Mouse (Mus musculus): Measurements from ENCODE around the gene Ggta1. TPM values are rescaled to one million over a fixed set of nuclear protein-coding genes. Genes with fewer than 3 reads are reported as not detected.

The Ggta1 gene
- polyA plus RNA-seq (2014; fragmentation: Nextera tagmentation; extraction: Ambion mirVana), result 32.5 and 35.7 TPM in 2 replicates

DNA sequence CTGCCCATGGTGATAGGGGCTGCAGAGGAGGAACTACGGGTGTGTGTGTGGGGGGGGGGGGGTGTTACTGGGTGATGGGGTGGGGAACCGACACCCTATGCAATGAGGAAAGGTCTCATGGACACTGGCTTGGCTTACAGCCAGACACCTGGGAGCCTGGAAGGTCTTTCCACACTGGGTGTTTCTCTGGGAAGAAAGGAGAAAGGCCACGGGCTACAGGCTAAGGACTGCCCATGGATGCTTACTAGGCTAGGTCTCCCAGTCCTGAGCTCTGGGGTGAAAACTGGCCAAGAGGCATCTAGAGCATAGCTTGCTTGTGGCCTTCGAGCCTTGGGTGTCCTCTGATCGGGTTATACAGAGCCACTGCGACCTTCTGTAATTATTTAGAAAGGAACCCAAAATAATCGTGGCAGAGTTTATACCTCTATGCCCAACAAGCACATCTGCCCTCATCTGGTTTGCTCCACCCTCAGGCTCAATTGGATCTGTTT is at the start of gene Ggta1:
Ggta1 (minus strand) TSS at position 441 of the 491 bp plus-strand sequence.
- H3K36me3 ChIP-seq (ENCODE audit: control insufficient read depth, insufficient read depth, low read length), result no peaks in the 10 kb centered on the region
- H3K27ac ChIP-seq (replicated peaks; ENCODE audit: low read depth, low read length), result peak within 1 kb of the TSS; percentile 67
- H3K27me3 ChIP-seq (replicated peaks; ENCODE audit: control insufficient read depth, insufficient read depth, low read length), result no peaks in the 10 kb centered on the region
- WGBS, result 18% methylated on average over 7 of the region's 7 CpGs
- H3K4me3 ChIP-seq (ENCODE audit: low read depth, low read length), result peak within 1 kb of the TSS; percentile 57
- H3K4me1 ChIP-seq (ENCODE audit: control insufficient read depth, insufficient read depth, low read length), result peaks cover 27% of the 10 kb centered on the region; the same call in 1 of the 2 replicates
- no peaks in the 10 kb centered on the region for H3K9me3 ChIP-seq (ENCODE audit: control insufficient read depth, low read length)
- peak within 1 kb of the TSS; percentile 79 for H3K9ac ChIP-seq (ENCODE audit: low read depth, low read length)
- DNase-seq (ENCODE audit: low spot score) (no peak), ATAC-seq (ENCODE audit: low read depth) (peak; percentile 17; the same call in 1 of the 2 replicates)
- H3K4me2 ChIP-seq (ENCODE audit: low read depth, low read length), result peak within 1 kb of the TSS; percentile 94

DNA sequence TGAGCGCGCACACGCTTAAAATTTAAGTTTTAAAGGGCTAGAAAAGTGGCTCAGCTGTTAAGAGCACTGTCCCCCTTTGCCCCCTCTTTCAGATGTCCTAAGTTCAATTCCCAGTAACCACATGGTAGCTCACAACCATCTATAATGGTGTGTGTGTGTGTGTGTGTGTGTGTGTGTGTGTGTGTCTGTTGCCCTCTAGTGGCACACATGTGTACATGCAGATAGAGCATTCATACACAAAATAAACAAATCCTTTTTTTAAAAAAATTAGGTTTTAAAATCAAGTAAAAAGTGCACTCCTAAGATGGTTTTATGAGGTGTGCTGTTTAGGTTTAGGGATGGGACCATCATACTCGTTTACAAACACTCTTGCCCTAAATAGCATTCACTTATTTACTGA is 49.2 kb upstream of the Ggta1 start:
- Histone ChIP-seq H3K27me3 (replicated peaks; ENCODE audit: control insufficient read depth, insufficient read depth, low read length) (no peaks in the 10 kb centered on the region), H3K4me2 (ENCODE audit: low read depth, low read length) (no peak overlapping the region), H3K36me3 (ENCODE audit: control insufficient read depth, insufficient read depth, low read length) (no peaks in the 10 kb centered on the region), H3K9me3 (ENCODE audit: control insufficient read depth, low read length) (no peaks in the 10 kb centered on the region), H3K4me1 (ENCODE audit: control insufficient read depth, insufficient read depth, low read length) (peaks cover 37% of the 10 kb centered on the region), H3K27ac (replicated peaks; ENCODE audit: low read depth, low read length) (no peak overlapping the region), H3K4me3 (ENCODE audit: low read depth, low read length) (no peak overlapping the region), H3K9ac (ENCODE audit: low read depth, low read length) (no peak overlapping the region)
- ATAC-seq (ENCODE audit: low read depth) (no peak), DNase-seq (ENCODE audit: low spot score) (no peak)
- WGBS, result 95% methylated on average over 4 of the region's 4 CpGs

GRCm38 (mm10) chr2:35510920-35511319 is 47.9 kb upstream of the Ggta1 start:
- H3K27me3 ChIP-seq (replicated peaks; ENCODE audit: control insufficient read depth, insufficient read depth, low read length), result no peaks in the 10 kb centered on the region
- H3K9ac ChIP-seq (ENCODE audit: low read depth, low read length), result no peak overlapping the region
- no peaks in the 10 kb centered on the region for H3K9me3 ChIP-seq (ENCODE audit: control insufficient read depth, low read length)
- 25% methylated on average over 1 of the region's 1 CpGs for WGBS
- no peak overlapping the region for H3K4me2 ChIP-seq (ENCODE audit: low read depth, low read length)
- peak; percentile 30; the same call in 1 of the 2 replicates for ATAC-seq (ENCODE audit: low read depth)
- peak; percentile 59 for DNase-seq (ENCODE audit: low spot score)
- peaks cover 44% of the 10 kb centered on the region for H3K4me1 ChIP-seq (ENCODE audit: control insufficient read depth, insufficient read depth, low read length)
- H3K36me3 ChIP-seq (ENCODE audit: control insufficient read depth, insufficient read depth, low read length), result no peaks in the 10 kb centered on the region
- no peak overlapping the region for H3K27ac ChIP-seq (replicated peaks; ENCODE audit: low read depth, low read length)
- H3K4me3 ChIP-seq (ENCODE audit: low read depth, low read length), result no peak overlapping the region

DNA sequence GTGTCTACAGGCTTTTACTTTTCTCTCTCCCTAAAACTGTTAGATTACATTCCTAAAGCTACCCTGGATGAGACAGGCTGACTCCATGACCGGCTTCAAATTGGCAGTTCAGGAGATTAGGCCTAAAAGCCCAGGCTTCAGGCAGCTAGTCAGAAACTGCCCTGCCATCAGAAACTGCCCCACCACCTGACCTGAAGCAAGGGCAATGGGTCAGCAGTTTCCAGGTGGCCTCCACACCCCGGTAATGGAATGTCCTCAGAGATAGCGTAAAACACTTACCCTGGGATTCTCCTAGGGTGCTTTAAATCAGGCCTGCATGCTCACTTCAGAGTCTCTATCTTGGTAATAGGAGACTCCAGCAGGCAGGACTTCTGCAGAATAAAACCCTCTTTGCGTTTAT is 46.9 kb upstream of the Ggta1 start:
- no peak overlapping the region for H3K9ac ChIP-seq (ENCODE audit: low read depth, low read length)
- H3K36me3 ChIP-seq (ENCODE audit: control insufficient read depth, insufficient read depth, low read length), result no peaks in the 10 kb centered on the region
- H3K4me1 ChIP-seq (ENCODE audit: control insufficient read depth, insufficient read depth, low read length), result peaks cover 40% of the 10 kb centered on the region
- ATAC-seq (ENCODE audit: low read depth), result no peak
- no peak overlapping the region for H3K4me2 ChIP-seq (ENCODE audit: low read depth, low read length)
- no peaks in the 10 kb centered on the region for H3K9me3 ChIP-seq (ENCODE audit: control insufficient read depth, low read length)
- no peak for DNase-seq (ENCODE audit: low spot score)
- 0 out of 2 replicates have a peak overlapping the region, but pooled peaks have one; percentile 73 for H3K27ac ChIP-seq (replicated peaks; ENCODE audit: low read depth, low read length)
- WGBS, result 43% methylated on average over 4 of the region's 4 CpGs
- no peaks in the 10 kb centered on the region for H3K27me3 ChIP-seq (replicated peaks; ENCODE audit: control insufficient read depth, insufficient read depth, low read length)
- H3K4me3 ChIP-seq (ENCODE audit: low read depth, low read length), result no peak overlapping the region

DNA sequence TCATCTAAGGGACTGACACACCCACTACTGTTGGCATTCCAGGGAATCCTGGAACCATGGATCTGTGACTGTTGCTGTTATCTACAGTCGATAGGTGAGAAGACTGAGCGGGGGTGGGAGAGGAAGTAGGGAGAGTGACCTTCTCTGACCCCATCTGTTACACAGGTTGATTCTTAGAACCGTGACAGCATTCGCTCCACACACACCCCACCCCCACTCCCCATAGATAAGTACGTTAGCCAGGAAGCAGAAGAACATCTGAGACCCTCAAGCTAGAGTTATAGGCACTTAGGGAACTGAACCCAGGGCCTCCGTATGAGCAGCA is 46.3 kb upstream of the Ggta1 start:
- no peak overlapping the region for H3K4me2 ChIP-seq (ENCODE audit: low read depth, low read length)
- 21% methylated on average over 6 of the region's 6 CpGs for WGBS
- DNase-seq (ENCODE audit: low spot score) (no peak), ATAC-seq (ENCODE audit: low read depth) (no peak)
- peaks cover 44% of the 10 kb centered on the region for H3K4me1 ChIP-seq (ENCODE audit: control insufficient read depth, insufficient read depth, low read length)
- no peaks in the 10 kb centered on the region for H3K9me3 ChIP-seq (ENCODE audit: control insufficient read depth, low read length)
- H3K9ac ChIP-seq (ENCODE audit: low read depth, low read length), result no peak overlapping the region
- H3K36me3 ChIP-seq (ENCODE audit: control insufficient read depth, insufficient read depth, low read length), result no peaks in the 10 kb centered on the region
- peak overlapping the region; percentile 73 for H3K27ac ChIP-seq (replicated peaks; ENCODE audit: low read depth, low read length)
- H3K4me3 ChIP-seq (ENCODE audit: low read depth, low read length), result no peak overlapping the region
- no peaks in the 10 kb centered on the region for H3K27me3 ChIP-seq (replicated peaks; ENCODE audit: control insufficient read depth, insufficient read depth, low read length)

GRCm38 (mm10) chr2:35508597-35509342 is 45.7 kb upstream of the Ggta1 start:
- no peaks in the 10 kb centered on the region for H3K27me3 ChIP-seq (replicated peaks; ENCODE audit: control insufficient read depth, insufficient read depth, low read length)
- H3K4me3 ChIP-seq (ENCODE audit: low read depth, low read length), result no peak overlapping the region
- peaks cover 47% of the 10 kb centered on the region for H3K4me1 ChIP-seq (ENCODE audit: control insufficient read depth, insufficient read depth, low read length)
- H3K4me2 ChIP-seq (ENCODE audit: low read depth, low read length), result 0 out of 2 replicates have a peak overlapping the region, but pooled peaks have one; percentile 5
- H3K9me3 ChIP-seq (ENCODE audit: control insufficient read depth, low read length), result no peaks in the 10 kb centered on the region
- H3K9ac ChIP-seq (ENCODE audit: low read depth, low read length), result no peak overlapping the region
- DNase-seq (ENCODE audit: low spot score), result peak; percentile 92
- peak; percentile 69 for ATAC-seq (ENCODE audit: low read depth)
- peak overlapping the region; percentile 73 for H3K27ac ChIP-seq (replicated peaks; ENCODE audit: low read depth, low read length)
- 17% methylated on average over 10 of the region's 10 CpGs for WGBS
- no peaks in the 10 kb centered on the region for H3K36me3 ChIP-seq (ENCODE audit: control insufficient read depth, insufficient read depth, low read length)

- WGBS, result 38% methylated on average over 9 of the region's 9 CpGs
- no peaks in the 10 kb centered on the region for H3K9me3 ChIP-seq (ENCODE audit: control insufficient read depth, low read length)
- H3K36me3 ChIP-seq (ENCODE audit: control insufficient read depth, insufficient read depth, low read length), result no peaks in the 10 kb centered on the region
- no peak overlapping the region for H3K9ac ChIP-seq (ENCODE audit: low read depth, low read length)
- no peak overlapping the region for H3K4me3 ChIP-seq (ENCODE audit: low read depth, low read length)
- no peak for ATAC-seq (ENCODE audit: low read depth)
- peak overlapping the region; percentile 73; the same call in 1 of the 2 replicates for H3K27ac ChIP-seq (replicated peaks; ENCODE audit: low read depth, low read length)
- no peaks in the 10 kb centered on the region for H3K27me3 ChIP-seq (replicated peaks; ENCODE audit: control insufficient read depth, insufficient read depth, low read length)
- DNase-seq (ENCODE audit: low spot score), result peak; percentile 63
- peaks cover 56% of the 10 kb centered on the region for H3K4me1 ChIP-seq (ENCODE audit: control insufficient read depth, insufficient read depth, low read length)
- no peak overlapping the region for H3K4me2 ChIP-seq (ENCODE audit: low read depth, low read length)
Observed at GRCm38 (mm10) chr2:35507191-35507511, 44.1 kb upstream of the Ggta1 start.

DNA sequence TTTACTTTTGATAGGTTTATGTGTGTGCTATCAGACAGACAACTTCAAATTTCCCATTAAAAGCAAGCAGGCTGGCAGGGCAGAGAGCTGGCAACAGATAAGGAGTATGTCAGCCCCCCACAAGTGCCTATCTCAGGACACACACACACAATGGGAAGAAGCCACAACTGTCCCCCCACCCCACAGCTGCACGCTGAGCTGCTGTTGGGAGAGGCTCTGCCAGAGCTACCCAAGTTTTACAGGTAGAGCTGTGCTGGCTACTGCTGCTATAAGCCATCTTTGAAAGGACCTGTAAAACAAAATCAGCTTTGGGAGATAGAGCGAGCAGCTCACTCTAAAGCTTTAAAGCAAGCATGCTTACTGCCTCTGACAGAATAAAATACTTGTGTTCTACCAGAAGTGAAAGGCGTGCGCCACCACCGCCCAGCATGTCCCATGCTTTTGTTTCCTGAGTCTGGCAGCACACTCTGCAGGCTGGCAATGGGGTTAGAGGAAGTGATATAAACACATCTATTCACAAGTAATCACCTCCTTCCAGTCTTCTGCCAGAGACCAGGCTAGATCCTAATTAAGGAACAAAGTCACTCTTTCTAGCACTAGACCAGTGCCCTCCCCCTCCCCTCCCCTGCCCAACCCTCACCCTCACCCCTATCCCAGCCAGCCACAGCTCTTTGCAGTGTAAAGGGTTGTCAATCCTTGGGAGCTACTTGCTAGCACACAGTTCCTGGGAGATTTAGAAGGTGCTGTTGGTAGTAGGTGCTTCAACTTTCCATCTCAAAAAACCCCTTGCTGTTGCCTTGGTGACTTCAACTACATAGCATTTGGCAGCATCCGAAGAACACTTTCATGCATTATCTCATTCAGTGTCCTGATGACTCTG is 43.5 kb upstream of the Ggta1 start:
- DNase-seq (ENCODE audit: low spot score), result no peak

More for the DNA sequence above, 43.5 kb upstream of the Ggta1 start:
- no peak overlapping the region for H3K9ac ChIP-seq (ENCODE audit: low read depth, low read length)
- H3K27ac ChIP-seq (replicated peaks; ENCODE audit: low read depth, low read length), result no peak overlapping the region; the same call in 1 of the 2 replicates
- H3K4me2 ChIP-seq (ENCODE audit: low read depth, low read length), result no peak overlapping the region
- no peak for ATAC-seq (ENCODE audit: low read depth)
- WGBS, result 60% methylated on average over 6 of the region's 6 CpGs
- H3K27me3 ChIP-seq (replicated peaks; ENCODE audit: control insufficient read depth, insufficient read depth, low read length), result no peaks in the 10 kb centered on the region
- no peaks in the 10 kb centered on the region for H3K36me3 ChIP-seq (ENCODE audit: control insufficient read depth, insufficient read depth, low read length)
- no peaks in the 10 kb centered on the region for H3K9me3 ChIP-seq (ENCODE audit: control insufficient read depth, low read length)
- H3K4me1 ChIP-seq (ENCODE audit: control insufficient read depth, insufficient read depth, low read length), result peaks cover 61% of the 10 kb centered on the region
- H3K4me3 ChIP-seq (ENCODE audit: low read depth, low read length), result no peak overlapping the region

Data from embryonic facial prominence, embryonic 14.5 days (tissue).